Mouse (Mus musculus): ENCODE data around the gene Acan. TPM values are rescaled to one million over a fixed set of nuclear protein-coding genes. Genes with fewer than 3 reads are reported as not detected.
A peak's percentile ranks its signal among the peaks of the same experiment; 100 is the strongest.

Acan gene
- polyA plus RNA-seq, 1 experiment from 2014 or later: 1.8 TPM

DNA sequence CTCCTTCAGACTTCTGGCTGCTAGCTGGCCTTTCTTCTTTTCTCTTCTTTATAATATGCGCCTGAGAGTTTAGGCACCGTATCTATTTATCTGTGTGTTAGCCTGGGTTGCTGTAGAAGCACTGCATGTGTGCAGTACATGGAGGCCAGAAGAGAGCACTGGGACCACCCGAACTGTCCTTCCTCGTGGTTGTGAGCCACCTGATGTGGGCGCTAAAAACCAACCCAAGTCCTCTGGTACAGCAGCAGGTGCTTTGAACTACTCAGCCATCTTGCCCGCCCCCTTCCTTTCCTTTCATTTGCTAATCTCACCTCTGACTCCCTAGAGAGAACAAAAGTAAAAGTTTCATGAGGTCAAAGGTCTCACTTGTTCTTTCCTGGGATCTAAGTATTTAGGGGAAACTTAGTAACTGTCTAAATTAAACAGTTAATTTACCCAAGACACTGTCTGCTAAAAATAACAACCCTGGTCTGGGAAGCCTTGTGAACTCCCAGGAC is 86.1 kb downstream of the Acan start:
- ATAC-seq (ENCODE audit: insufficient number of reproducible peaks, insufficient read depth, low FRiP score, low read depth): no peak
- peaks cover 98% of the 10 kb centered on the region for H3K36me3 ChIP-seq (ENCODE audit: control insufficient read depth, insufficient read depth, low read length)

DNA sequence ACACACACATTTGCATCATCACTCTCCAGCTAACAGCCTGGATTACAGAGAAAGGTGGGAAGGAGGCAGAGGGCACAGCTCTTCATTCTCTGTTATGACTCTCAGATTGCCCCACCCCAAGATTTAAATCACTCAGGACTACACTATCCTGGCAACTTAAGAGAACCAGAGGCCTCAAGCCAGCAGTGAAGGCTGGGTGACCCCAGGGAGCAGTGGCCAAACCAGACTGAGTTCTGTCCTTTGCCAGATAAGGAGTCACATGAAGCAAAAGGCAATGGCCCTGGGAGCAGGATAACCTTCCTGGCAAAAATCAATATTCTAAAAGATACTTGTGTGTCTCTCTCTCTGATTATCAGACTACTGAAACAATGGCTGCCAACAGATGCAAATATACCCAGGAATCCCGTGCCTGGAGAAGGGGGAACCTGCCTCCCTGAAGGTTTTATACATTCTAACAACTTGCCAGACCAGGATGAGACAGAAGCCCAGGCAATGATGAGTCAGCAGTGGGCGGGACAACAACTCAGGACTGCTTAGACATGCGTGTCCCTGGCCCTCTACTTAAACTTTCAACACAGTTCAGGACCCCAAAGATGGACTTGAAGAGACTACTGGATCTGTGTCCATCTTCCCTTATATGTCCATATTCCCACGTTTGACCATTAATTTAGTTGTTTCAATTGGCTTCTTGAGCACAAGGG is 86.8 kb downstream of the Acan start:
- H3K36me3 ChIP-seq (ENCODE audit: control insufficient read depth, insufficient read depth, low read length): peaks cover 98% of the 10 kb centered on the region
- no peak overlapping the region for H3K27ac ChIP-seq (replicated peaks in 1 of 2; ENCODE audit: control insufficient read depth in 1 of 2, insufficient read depth in 1 of 2, low read depth in 2 of 2, low read length in 2 of 2)
- no peak overlapping the region for H3K4me3 ChIP-seq (ENCODE audit: control insufficient read depth in 1 of 2, insufficient read depth in 1 of 2, low read depth in 1 of 2, low read length in 2 of 2)
- H3K9ac ChIP-seq (ENCODE audit: low read length): no peak overlapping the region
- H3K4me1 ChIP-seq (ENCODE audit: control insufficient read depth in 2 of 2, insufficient read depth in 2 of 2, low read length in 2 of 2): peaks cover 0 to 16% of the 10 kb centered on the region in 2 experiments; a peak in 3 of 4 replicates
- no peaks in the 10 kb centered on the region for H3K9me3 ChIP-seq (ENCODE audit: control insufficient read depth, low read length)
- H3K27me3 ChIP-seq (ENCODE audit: control insufficient read depth, insufficient read depth, low read length): no peaks in the 10 kb centered on the region
- H3K4me2 ChIP-seq (ENCODE audit: low read length): no peak overlapping the region
- ATAC-seq (ENCODE audit: insufficient number of reproducible peaks, insufficient read depth, low FRiP score, low read depth): no peak
- WGBS: 46% methylated on average over 4 of the region's 4 CpGs

More for the DNA sequence above, 86.1 kb downstream of the Acan start:
- no peak overlapping the region for H3K9ac ChIP-seq (ENCODE audit: low read length)
- peaks cover 0 to 10% of the 10 kb centered on the region in 2 experiments; a peak in 1 of 4 replicates for H3K4me1 ChIP-seq (ENCODE audit: control insufficient read depth in 2 of 2, insufficient read depth in 2 of 2, low read length in 2 of 2)
- no peak overlapping the region for H3K27ac ChIP-seq (replicated peaks in 1 of 2; ENCODE audit: control insufficient read depth in 1 of 2, insufficient read depth in 1 of 2, low read depth in 2 of 2, low read length in 2 of 2)
- WGBS: 70% methylated on average over 6 of the region's 6 CpGs
- H3K4me3 ChIP-seq (ENCODE audit: control insufficient read depth in 1 of 2, insufficient read depth in 1 of 2, low read depth in 1 of 2, low read length in 2 of 2): no peak overlapping the region
- H3K4me2 ChIP-seq (ENCODE audit: low read length): no peak overlapping the region
- no peaks in the 10 kb centered on the region for H3K27me3 ChIP-seq (ENCODE audit: control insufficient read depth, insufficient read depth, low read length)
- H3K9me3 ChIP-seq (ENCODE audit: control insufficient read depth, low read length): no peaks in the 10 kb centered on the region

- Histone ChIP-seq H3K9me3 (ENCODE audit: control insufficient read depth, low read length) (no peaks in the 10 kb centered on the region), H3K9ac (ENCODE audit: low read length) (no peak overlapping the region), H3K36me3 (ENCODE audit: control insufficient read depth, insufficient read depth, low read length) (peaks cover 93% of the 10 kb centered on the region), H3K4me3 (ENCODE audit: control insufficient read depth in 1 of 2, insufficient read depth in 1 of 2, low read depth in 1 of 2, low read length in 2 of 2) (no peak overlapping the region), H3K4me2 (ENCODE audit: low read length) (no peak overlapping the region), H3K27ac (replicated peaks in 1 of 2; ENCODE audit: control insufficient read depth in 1 of 2, insufficient read depth in 1 of 2, low read depth in 2 of 2, low read length in 2 of 2) (no peak overlapping the region), H3K4me1 (ENCODE audit: control insufficient read depth in 2 of 2, insufficient read depth in 2 of 2, low read length in 2 of 2) (peaks cover 0 to 17% of the 10 kb centered on the region in 2 experiments; a peak in 3 of 4 replicates), H3K27me3 (ENCODE audit: control insufficient read depth, insufficient read depth, low read length) (no peaks in the 10 kb centered on the region)
- 42% methylated on average over 8 of the region's 8 CpGs for WGBS
- ATAC-seq (ENCODE audit: insufficient number of reproducible peaks, insufficient read depth, low FRiP score, low read depth): no peak
Measured at GRCm38 (mm10) chr7:79140897-79141296, 87.6 kb downstream of the Acan start.

DNA sequence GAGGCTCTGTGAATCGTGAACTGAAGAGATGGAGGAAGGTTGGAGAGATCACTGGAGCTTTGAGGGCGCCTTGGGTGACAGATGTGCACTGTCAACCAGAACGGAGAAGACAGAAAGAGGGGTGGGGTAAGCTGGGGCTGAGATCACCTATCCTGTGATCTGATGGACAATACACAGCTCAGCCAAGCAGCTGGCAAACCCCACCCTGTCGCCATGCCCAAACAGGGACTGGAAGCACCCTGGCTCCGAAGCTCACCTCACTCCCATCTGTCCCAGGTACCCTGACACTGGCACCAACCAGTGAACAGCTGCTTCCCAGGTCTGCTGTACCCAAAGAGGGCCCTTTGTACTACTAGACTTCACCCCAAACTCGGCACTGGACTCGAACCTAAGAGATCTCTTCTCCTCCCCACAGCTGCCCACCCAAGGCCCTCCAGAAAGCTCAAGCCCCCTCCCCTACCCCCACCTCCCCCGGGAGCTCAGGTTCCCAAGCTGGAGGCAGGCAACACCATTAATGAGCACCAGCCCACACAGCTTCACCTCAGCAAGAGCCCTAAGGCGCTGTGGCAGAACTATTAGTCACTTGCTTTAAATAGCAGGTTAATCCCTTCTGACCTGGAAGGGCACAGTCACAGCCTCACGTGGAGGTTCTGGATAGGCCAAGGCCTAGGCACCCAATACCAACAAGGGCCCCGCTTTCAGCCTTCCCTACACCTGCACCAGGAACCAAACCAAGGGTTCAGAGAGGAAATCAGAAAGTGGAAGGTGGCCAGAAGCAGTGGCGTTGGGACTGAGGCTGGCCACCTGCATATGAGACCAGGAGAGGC is 93.9 kb downstream of the Acan start:
- H3K4me1 ChIP-seq (ENCODE audit: control insufficient read depth in 2 of 2, insufficient read depth in 2 of 2, low read length in 2 of 2): peaks cover 14 to 30% of the 10 kb centered on the region in 2 experiments
- H3K9ac ChIP-seq (ENCODE audit: low read length): peak overlapping the region; percentile 82
- H3K27me3 ChIP-seq (ENCODE audit: control insufficient read depth, insufficient read depth, low read length): no peaks in the 10 kb centered on the region
- peak overlapping the region; percentile 57 to 87 for H3K27ac ChIP-seq (replicated peaks in 1 of 2; ENCODE audit: control insufficient read depth in 1 of 2, insufficient read depth in 1 of 2, low read depth in 2 of 2, low read length in 2 of 2)
- no peaks in the 10 kb centered on the region for H3K9me3 ChIP-seq (ENCODE audit: control insufficient read depth, low read length)
- H3K4me2 ChIP-seq (ENCODE audit: low read length): peak overlapping the region; percentile 65
- peak overlapping the region; percentile 63 to 68 for H3K4me3 ChIP-seq (ENCODE audit: control insufficient read depth in 1 of 2, insufficient read depth in 1 of 2, low read depth in 1 of 2, low read length in 2 of 2)
- 46% methylated on average over 12 of the region's 12 CpGs for WGBS
- H3K36me3 ChIP-seq (ENCODE audit: control insufficient read depth, insufficient read depth, low read length): peaks cover 33% of the 10 kb centered on the region
- no peak for ATAC-seq (ENCODE audit: insufficient number of reproducible peaks, insufficient read depth, low FRiP score, low read depth)

DNA sequence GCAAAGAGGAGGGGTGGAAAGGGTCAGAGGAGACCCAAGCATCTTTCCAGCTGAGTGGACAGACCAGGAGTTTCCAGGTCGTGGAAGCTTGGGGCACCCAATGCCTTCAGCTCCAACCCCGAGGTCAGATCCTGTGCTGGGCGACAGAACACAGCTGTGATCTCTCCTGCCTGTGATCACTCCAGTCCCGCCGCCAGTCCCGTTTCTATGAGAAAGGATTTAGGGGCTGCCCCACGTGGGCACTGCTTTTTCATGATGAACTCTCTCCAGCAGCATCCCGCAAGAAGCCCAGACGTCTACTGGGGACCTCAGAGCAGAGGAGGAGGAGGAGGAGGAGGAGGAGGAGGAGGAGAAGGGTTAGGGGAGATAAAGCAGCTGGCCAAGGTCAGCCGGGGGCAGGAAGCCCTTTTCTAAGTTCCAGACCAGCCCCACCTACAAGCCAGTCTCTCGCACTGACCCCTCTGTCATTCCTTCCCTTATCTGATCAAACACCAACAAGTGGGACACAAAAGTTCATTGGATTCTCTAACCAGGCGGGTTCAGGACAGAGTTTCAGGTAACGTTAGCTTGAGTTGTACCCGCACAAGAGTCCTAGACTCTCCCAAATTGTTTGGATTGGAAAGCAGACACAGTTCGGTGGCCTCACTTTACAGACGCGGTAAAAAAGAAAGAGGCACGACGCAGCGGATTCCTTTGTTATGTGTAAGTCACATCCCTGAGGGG is 94.8 kb downstream of the Acan start:
- Histone ChIP-seq H3K4me3 (ENCODE audit: control insufficient read depth in 1 of 2, insufficient read depth in 1 of 2, low read depth in 1 of 2, low read length in 2 of 2) (peak overlapping the region; percentile 63 to 68), H3K27me3 (ENCODE audit: control insufficient read depth, insufficient read depth, low read length) (no peaks in the 10 kb centered on the region), H3K9ac (ENCODE audit: low read length) (peak overlapping the region; percentile 82), H3K9me3 (ENCODE audit: control insufficient read depth, low read length) (no peaks in the 10 kb centered on the region), H3K36me3 (ENCODE audit: control insufficient read depth, insufficient read depth, low read length) (peaks cover 24% of the 10 kb centered on the region), H3K4me2 (ENCODE audit: low read length) (peak overlapping the region; percentile 65), H3K4me1 (ENCODE audit: control insufficient read depth in 2 of 2, insufficient read depth in 2 of 2, low read length in 2 of 2) (peaks cover 14 to 30% of the 10 kb centered on the region in 2 experiments), H3K27ac (replicated peaks in 1 of 2; ENCODE audit: control insufficient read depth in 1 of 2, insufficient read depth in 1 of 2, low read depth in 2 of 2, low read length in 2 of 2) (peak overlapping the region; percentile 86 to 87)
- ATAC-seq (ENCODE audit: insufficient number of reproducible peaks, insufficient read depth, low FRiP score, low read depth): no peak
- WGBS: 2% methylated on average over 20 of the region's 20 CpGs

GRCm38 (mm10) chr7:79148711-79149266 is 95.5 kb downstream of the Acan start, which contains the start of gene Mfge8:
Mfge8 (minus strand) TSS chr7:79149060.
- H3K9ac ChIP-seq (ENCODE audit: low read length): peak within 1 kb of the TSS; percentile 82
- H3K4me3 ChIP-seq (ENCODE audit: control insufficient read depth in 1 of 2, insufficient read depth in 1 of 2, low read depth in 1 of 2, low read length in 2 of 2): peak within 1 kb of the TSS; percentile 63 to 68
- WGBS: under 1% methylated on average over 39 of the region's 39 CpGs
- H3K36me3 ChIP-seq (ENCODE audit: control insufficient read depth, insufficient read depth, low read length): peaks cover 17% of the 10 kb centered on the region
- peak within 1 kb of the TSS; percentile 86 to 87 for H3K27ac ChIP-seq (replicated peaks in 1 of 2; ENCODE audit: control insufficient read depth in 1 of 2, insufficient read depth in 1 of 2, low read depth in 2 of 2, low read length in 2 of 2)
- ATAC-seq (ENCODE audit: insufficient number of reproducible peaks, insufficient read depth, low FRiP score, low read depth): peak; percentile 96
- H3K4me2 ChIP-seq (ENCODE audit: low read length): peak within 1 kb of the TSS; percentile 65
- H3K9me3 ChIP-seq (ENCODE audit: control insufficient read depth, low read length): no peaks in the 10 kb centered on the region
- no peaks in the 10 kb centered on the region for H3K27me3 ChIP-seq (ENCODE audit: control insufficient read depth, insufficient read depth, low read length)
- H3K4me1 ChIP-seq (ENCODE audit: control insufficient read depth in 2 of 2, insufficient read depth in 2 of 2, low read length in 2 of 2): peaks cover 14 to 30% of the 10 kb centered on the region in 2 experiments

- Histone ChIP-seq H3K4me1 (ENCODE audit: control insufficient read depth in 2 of 2, insufficient read depth in 2 of 2, low read length in 2 of 2) (peaks cover 14 to 29% of the 10 kb centered on the region in 2 experiments), H3K27ac (replicated peaks in 1 of 2; ENCODE audit: control insufficient read depth in 1 of 2, insufficient read depth in 1 of 2, low read depth in 2 of 2, low read length in 2 of 2) (peak overlapping the region in 1 of 2 experiments; percentile 87; a peak in 1 of 4 replicates), H3K36me3 (ENCODE audit: control insufficient read depth, insufficient read depth, low read length) (peaks cover 10% of the 10 kb centered on the region), H3K27me3 (ENCODE audit: control insufficient read depth, insufficient read depth, low read length) (no peaks in the 10 kb centered on the region), H3K9ac (ENCODE audit: low read length) (peak overlapping the region; percentile 31; the same call in 1 of the 2 replicates), H3K4me3 (ENCODE audit: control insufficient read depth in 1 of 2, insufficient read depth in 1 of 2, low read depth in 1 of 2, low read length in 2 of 2) (peak overlapping the region in 1 of 2 experiments; percentile 68; a peak in 2 of 4 replicates), H3K9me3 (ENCODE audit: control insufficient read depth, low read length) (no peaks in the 10 kb centered on the region), H3K4me2 (ENCODE audit: low read length) (peak overlapping the region; percentile 65)
- no peak for ATAC-seq (ENCODE audit: insufficient number of reproducible peaks, insufficient read depth, low FRiP score, low read depth)
- 34% methylated on average over 6 of the region's 6 CpGs for WGBS
Measured at GRCm38 (mm10) chr7:79149522-79149921, 96.2 kb downstream of the Acan start.

All from heart, embryonic 14.5 days (tissue).